ENCODE assay signal across 9 mouse cellular contexts in genomic region chr5:150032075-150032492, GRCm38 (mm10). TPM values are rescaled to one million over a fixed set of nuclear protein-coding genes. Genes with fewer than 3 reads are reported as not detected.
A peak's percentile ranks its signal among the peaks of the same experiment; 100 is the strongest.
DNase-seq lines count a peak whose midpoint lies in the region; ATAC-seq lines count a peak whose summit lies in the region.
"Had no signal": no experiment of that assay in that cellular context is flagged by ENCODE, and none has a peak within 500 bp of the region (broad histone marks: within the 10 kb centered on the region; RNA-seq: fewer than 3 reads in every experiment).

No protein-coding gene starts in this region.

- no peaks in the 10 kb centered on the region for H3K9me3 ChIP-seq in lung, embryonic 15.5 days

- H3K4me1 ChIP-seq in lung, embryonic 15.5 days = 0 out of 2 replicates have a peak, but pooled peaks cover 5% of the 10 kb centered on the region

- no peak overlapping the region for H3K9ac ChIP-seq in lung, embryonic 15.5 days

- H3K27me3 ChIP-seq in lung, embryonic 15.5 days = no peaks in the 10 kb centered on the region

- H3K27ac ChIP-seq in lung, embryonic 15.5 days = no peak overlapping the region

- H3K36me3 ChIP-seq in lung, embryonic 15.5 days = no peaks in the 10 kb centered on the region

- no peak overlapping the region for H3K4me2 ChIP-seq in lung, embryonic 15.5 days

- H3K4me3 ChIP-seq in lung, embryonic 15.5 days = no peak overlapping the region

- DNase-seq in cerebellum, postnatal 10 days = peak; percentile 69 to 79
- no peak for DNase-seq in lung, postnatal 25 days (ENCODE audit: low spot score)
- DNase-seq in gastrocnemius, postnatal 25 days = peak; percentile 78
- peak; percentile 52 for DNase-seq in layer of hippocampus, adult 9-11 months
- DNase-seq in c-Kit-positive CD71-positive TER-119-positive erythroid progenitor cells, embryonic 14.5 days (ENCODE audit: low spot score) = no peak
- DNase-seq in thymus, postnatal 10 days (ENCODE audit: low spot score in 2 of 2) = no peak

- no peak for ATAC-seq in cerebellum, adult (ENCODE audit: insufficient number of reproducible peaks, low FRiP score, low TSS enrichment)
- peak; percentile 27; the same call in 1 of the 2 replicates for ATAC-seq in lung, embryonic 15.5 days (ENCODE audit: borderline replicate concordance, extremely low read depth, low FRiP score, low TSS enrichment)

- WGBS in lung, embryonic 15.5 days = 41% methylated on average over 3 of the region's 3 CpGs

RNA-seq across cellular contexts. Expression of gene Rxfp2, which starts 13.6 kb away (rescaled TPM):
- 0.61 and 0.92 TPM in 2 replicates for polyA plus RNA-seq in lung, embryonic 15.5 days (2015; fragmentation: Nextera tagmentation; extraction: Ambion mirVana)
- total RNA-seq in gastrocnemius, postnatal 25 days (2021) = not detected
- polyA plus RNA-seq: liver, embryonic 16.5 days had no signal

Comparison
In these comparisons a context has a peak if more than half of its experiments do, and no peak if none do; other contexts are left out.
1. DNase-seq: peak in cerebellum, postnatal 10 days (2 of 2), gastrocnemius, postnatal 25 days (single experiment) and layer of hippocampus, adult 9-11 months (single experiment); none in lung, postnatal 25 days (single experiment), c-Kit-positive CD71-positive TER-119-positive erythroid progenitor cells, embryonic 14.5 days (single experiment) and thymus, postnatal 10 days (0 of 2).